Mouse (Mus musculus): ENCODE measurements around the gene Ptprm. TPM values are rescaled to one million over a fixed set of nuclear protein-coding genes. Genes with fewer than 3 reads are reported as not detected.

The Ptprm gene
- total RNA-seq, 2 experiments from 2014 or later = 27.3 to 31.9 TPM

DNA sequence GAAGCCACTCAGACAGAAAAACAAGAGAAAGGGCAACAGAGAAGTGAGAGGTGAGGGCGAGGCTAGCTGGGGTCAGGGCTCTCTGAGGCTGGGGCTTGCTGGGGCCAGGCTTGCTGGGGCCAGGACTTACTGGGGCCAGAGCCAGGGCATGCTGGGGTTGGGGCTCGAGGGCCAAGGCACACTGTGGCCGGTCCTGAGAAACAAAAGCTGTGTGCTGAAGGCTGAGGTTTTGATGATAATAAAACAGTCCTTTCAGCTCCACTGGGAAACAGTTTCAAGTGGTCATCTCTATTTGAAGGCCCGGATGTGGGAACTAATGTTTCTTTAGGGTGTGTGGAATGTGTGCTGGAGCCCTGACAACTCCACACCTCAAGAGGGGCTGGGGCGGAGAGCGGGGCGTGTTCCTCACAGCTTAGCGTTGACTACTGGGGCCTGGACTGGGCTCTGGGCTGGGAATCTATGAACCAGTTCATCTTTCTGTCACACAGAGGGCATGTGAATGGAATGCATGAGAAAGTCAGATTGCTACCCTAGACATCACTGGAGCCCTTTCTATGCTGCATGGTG, 615.4 kb downstream of the Ptprm start:
- DNase-seq (ENCODE audit: low spot score in 2 of 2) = no peak

DNA sequence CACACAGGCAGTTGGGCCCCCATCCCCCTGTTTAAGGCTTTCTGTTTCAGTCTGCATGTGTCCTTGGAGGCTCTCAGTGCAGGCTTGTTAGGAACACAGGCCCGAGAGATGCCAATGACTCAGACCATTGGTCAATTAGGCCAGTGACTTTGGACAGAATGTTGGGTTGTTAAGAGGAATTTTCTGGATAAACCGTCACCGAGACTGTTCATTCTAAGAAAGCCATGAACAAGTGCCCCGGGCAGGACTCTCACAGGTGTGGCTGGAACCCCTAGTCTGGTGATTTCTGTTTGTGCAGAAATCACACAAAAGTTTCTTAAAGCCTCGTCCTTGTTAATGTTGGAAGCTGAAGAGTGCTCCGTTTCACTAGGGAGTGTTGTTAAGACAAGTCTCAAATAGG, 615.9 kb downstream of the Ptprm start:
- no peak for DNase-seq (ENCODE audit: low spot score in 2 of 2)

DNA sequence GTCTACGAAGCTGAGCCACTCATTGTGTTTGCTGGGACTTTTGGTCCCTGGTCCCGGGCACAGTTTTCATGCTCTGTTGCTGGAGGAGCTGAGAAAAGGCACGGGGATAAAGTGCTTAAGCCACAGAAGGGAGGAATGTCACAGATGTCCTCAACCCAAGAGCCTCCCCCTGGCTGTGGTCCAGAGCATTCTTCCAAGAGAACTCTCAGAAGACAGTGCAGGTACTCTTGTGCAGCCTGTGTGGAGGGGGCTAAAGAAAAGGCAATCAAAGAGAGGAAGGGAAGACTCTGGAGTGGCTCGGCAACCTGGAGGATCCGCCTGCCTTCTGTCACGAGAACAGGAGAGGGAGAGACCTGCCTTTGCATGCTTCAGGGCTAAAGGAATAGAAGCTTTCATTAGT, 617.8 kb downstream of the Ptprm start:
- no peak for DNase-seq (ENCODE audit: low spot score in 2 of 2)

DNA sequence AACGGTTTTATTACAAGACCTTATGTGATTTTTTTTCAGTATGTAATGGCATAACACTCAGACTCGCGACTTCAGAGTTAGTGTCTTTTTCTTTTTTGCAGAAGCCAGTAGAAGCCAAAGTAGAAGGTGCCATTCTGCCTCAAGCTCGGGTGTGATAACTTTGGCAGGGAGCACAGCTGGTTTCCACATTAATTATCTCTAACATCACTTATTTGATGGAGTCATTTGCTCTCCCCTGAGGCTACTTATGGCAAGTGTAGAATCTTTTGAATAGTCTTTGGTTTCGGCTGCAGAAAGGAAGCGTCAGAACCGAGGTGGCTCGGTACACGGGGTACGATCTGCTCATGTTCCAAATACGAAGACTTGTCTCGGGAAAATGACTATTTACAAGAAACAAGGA, 620.7 kb downstream of the Ptprm start:
- no peak for DNase-seq (ENCODE audit: low spot score in 2 of 2)

DNA sequence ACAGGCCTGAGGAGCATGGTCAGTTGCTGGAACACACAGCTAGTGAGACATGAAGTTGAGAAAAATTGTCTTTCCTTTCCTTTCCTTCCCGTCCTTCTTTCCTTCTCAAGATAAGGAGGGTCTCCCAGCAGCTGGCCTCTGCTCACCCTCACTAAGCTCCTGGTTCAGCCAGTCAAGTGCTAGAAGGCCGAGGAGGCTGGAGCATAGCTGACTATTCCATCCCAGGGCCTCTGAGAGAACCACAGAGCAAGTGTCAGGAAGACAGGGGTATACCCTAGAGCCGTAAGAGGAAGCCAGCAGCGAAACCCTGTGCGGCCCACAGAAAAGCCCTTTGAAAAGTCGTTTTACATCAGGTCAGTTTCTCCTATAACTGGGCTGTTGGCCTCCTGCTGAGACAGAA, 624.3 kb downstream of the Ptprm start:
- no peak for DNase-seq (ENCODE audit: low spot score in 2 of 2)

DNA sequence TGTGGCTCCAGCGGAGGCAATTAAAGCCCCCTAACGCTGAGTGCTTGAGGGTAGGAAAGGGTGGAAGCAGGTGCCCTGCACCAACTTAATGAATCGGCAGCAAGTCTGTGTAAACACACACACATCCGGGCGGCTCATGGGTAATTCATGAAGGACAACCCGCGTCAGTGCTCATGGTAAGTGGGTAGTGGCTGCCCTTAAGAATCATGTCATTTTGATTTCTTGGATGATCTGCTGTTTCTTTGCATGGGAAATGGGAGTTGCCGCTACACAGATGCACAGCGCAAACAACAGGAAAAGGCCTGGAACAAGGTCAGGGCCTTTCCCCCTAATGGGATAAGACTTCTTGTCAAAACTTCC, 633.3 kb downstream of the Ptprm start:
- DNase-seq (ENCODE audit: low spot score in 2 of 2) = no peak

DNA sequence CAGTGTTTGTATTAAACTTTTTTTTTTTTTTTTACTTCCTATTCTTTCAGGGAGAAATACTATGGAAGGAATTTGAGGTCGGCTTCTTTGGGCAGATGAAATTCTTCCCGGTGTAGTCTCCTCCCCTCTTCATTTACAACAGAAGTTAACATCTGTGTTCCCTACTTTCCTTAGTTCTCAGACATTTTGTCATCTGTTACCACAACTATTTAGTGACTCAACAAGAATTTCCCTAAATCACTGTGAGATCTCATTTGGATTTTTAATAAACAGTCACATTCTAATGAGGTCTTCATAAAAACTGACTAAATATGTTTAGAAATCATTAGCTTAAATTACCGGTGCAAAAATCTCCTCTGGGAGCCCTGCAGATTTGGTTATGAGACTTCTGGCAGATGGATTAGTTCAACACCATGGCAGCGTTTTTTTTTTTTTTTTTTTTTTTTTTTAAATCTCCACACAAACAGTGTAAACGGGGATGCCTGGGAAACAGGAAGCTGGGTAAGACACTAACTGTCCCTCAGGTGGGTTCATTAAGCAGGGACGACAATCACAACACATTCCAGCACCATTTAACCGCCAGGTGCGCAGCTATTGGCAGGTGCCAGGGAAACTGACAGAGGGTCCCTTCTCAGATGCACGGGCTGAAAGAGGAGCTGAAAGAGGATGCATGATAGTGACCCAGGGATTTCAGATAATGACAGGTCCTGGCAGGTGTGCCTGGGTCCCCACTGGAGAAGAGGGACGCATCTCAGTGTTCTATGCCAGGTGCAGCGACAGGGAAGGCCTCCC, 633.9 kb downstream of the Ptprm start:
- no peak for DNase-seq (ENCODE audit: low spot score in 2 of 2)

DNA sequence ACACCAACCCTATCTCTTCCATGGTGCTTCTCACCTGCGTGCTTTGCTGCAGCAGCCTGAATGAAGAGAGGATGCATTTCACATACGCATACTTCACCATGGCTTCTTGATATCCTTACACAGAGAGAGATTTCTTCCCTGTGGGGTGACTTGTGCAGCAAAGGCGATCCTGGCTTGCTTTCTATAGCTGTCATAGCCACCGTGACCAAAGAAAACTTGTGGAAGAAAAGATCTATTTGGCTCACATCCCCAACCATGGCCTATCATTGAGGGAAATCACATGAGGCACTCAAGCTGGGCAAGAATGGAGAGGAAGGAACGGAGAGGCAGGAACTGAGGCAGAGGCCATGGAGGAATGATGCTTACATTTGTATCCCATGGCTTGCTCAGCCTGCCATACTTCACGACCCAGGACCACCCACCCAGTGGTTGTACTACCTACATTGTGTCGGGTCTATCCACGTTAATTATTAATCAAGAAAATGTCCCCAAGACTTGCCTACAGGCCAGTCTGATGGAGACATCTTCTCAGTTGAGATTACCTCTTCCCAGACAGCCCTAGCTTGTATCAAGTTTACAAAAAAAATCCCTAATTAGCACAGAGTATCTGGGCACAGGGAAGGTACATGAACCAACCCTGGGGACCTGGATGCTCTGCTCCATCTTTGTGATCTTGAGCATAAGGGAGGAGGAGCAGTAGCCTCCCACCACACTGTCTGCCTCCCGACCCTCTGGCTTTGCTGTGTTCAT, 641.6 kb downstream of the Ptprm start:
- DNase-seq (ENCODE audit: low spot score in 2 of 2) = no peak

DNA sequence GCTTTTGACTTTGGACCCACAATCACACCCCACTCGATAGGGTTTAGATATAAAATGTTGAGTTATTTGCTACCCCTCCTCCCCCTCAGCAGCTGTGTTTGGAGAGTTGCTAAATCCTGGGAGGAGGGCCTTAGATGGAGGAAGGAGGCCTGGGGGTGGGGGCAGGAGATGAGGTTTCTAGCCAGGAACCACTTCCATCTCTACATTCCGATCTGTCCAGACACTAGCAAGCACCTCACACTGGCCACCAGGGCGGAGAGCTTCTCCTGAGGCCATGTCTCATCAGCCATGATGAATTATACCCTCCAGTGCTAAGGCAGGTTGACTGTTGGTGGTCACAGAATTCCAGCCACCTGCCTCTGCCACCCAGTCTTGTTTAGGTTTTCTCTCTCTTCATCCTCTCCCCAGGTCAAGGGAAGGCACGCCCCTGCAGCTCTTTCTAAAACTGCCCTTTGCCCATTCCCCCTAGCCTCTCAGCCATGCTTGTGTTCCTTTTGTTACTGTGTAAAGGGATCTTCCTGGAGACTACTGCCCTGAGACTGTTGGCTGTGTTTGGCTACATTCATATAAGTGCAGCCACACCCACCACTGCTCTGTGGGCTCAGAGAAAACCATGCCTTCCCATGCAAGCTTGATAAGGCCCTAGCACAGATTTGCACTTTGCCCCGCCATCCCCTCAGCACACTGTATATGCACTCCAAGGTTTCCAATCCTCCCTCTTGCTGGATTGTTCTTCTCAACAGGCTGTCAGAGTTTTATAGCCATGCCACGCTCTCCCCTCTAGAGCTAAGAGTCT, 642.8 kb downstream of the Ptprm start:
- no peak for DNase-seq (ENCODE audit: low spot score in 2 of 2)

DNA sequence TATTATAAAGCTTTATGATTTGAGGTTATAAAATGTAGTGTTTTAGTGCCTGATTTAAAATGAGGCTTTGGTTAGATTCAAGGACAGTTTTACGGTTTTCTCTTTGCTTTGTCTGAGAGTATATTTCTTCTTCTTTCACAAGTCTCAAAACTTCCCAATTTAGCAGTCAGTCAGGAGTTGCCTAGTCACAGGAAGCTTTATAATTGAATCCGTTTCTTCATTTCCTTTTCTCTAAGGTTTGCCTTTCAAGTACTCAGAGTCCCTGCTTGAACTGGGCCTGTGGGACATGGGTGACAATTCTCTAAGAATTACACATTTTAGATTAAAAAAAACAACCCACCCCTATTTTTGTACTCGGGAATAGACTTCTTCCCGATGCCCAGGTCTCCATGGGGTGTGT, 643.7 kb downstream of the Ptprm start:
- DNase-seq (ENCODE audit: low spot score in 2 of 2) = no peak

DNA sequence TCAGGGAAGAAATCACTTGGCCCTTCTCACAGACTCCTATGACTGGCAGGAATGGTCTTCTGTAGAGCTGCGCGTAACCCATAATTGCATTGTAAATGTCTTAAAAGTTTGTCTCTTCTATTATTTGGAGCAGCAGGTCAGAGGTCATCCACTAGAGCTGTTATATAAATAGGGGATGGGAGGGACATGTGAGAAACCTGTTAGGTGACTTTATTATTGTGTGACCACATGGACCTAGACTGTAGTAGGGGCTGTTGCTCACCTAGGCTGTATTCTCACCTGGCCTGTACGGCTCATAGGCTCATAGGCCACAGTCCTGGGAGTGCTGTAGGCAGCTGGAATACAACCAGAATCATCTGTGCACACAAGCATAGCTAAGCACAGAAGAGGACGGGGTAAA, 645.5 kb downstream of the Ptprm start:
- no peak for DNase-seq (ENCODE audit: low spot score in 2 of 2)

DNA sequence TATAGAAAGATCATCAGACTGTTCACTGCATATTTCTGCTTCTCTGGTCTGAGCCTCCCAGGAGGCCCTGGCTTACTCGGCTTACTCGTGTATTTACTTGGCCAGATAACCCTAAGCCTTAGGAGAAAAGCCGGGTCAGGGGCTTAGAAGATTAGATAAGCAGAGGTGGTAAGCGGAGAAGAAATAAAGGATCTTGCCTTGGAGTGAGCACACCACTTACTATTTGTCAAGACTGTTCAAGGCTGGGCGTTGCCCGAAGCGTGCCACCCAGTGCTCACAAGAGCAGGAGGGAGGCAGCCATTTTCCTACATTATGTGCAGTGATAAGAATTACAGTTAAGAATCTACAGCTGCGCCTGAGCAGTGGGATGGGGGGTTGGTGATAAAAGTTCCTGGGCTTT, 646.6 kb downstream of the Ptprm start:
- DNase-seq (ENCODE audit: low spot score in 2 of 2) = no peak

DNA sequence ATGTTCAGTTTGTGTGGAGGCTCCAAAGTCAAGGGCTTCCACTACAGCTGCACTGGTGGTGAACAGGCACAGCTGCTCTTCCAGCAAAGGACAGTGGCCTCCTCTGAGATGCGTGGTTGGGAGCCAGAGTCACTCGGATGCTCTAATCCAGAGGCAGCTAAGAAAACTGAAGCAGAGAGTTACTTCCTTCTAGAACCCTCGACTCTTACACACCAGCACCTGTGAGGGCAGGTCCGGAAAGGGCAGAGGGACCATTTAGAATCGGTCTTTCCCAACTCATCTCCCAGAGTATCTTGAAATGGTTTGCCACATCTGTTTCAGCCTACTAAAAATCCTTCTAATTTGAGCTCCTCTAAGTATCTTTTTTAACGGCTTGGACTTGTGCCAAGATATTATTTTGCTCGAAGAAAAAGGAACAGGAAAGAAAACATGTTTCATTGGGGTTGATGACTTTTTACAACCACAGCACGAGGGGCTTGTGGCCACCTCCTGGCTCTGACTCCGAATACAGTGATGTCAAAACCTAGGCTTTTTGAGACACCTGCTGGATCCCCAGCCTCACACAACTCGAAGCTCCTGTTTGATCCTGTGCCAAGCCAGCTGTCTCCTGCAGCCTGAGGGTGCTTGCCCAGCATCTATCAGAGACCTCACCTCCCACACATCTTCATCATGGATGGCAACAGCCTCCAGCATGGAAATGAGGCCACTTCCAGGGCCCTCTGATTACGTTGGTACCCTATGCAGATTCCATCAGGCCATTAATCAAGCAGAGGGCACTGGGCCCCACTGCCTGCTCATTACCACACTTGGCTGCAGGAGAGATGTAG, 652.7 kb downstream of the Ptprm start:
- DNase-seq (ENCODE audit: low spot score in 2 of 2) = no peak

DNA sequence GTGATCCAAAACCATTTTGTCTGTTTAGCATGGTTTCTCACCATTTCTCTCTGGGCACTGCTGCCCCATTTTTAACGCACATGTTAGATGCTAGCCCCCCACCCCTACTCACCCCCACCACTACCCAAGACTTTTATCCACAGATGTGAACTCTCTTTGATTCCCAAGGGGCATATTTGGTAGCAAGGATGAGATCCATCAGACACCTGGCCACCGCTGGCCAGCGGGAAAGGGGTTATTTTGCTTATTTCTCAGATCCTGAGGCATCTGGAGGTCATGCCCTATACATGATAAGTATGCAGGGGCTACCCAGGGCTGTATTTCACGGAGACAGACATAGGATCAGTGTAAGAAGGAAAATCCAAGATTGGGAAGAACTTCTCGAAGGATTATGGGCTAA, 654.4 kb downstream of the Ptprm start:
- no peak for DNase-seq (ENCODE audit: low spot score in 2 of 2)

DNA sequence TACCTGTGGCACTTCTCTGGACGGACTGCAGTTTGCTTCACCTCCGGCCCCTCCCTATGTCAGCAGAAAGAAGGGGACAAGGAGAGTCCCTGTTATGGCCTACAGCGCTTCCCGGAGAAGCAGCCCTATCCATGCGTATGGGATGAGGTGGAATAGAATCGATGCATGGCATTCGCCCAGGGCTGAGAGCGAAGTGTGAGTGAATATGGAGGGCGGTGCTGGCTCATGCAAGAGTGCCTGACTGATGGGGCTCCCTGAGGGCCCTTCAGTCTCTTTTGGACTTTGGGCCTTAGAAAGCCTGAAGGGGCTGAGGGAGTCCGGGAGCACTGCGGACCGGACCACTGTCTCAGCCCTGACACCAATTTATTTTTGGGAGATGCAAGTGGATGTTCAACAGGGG, 656.6 kb downstream of the Ptprm start:
- no peak for DNase-seq (ENCODE audit: low spot score in 2 of 2)

DNA sequence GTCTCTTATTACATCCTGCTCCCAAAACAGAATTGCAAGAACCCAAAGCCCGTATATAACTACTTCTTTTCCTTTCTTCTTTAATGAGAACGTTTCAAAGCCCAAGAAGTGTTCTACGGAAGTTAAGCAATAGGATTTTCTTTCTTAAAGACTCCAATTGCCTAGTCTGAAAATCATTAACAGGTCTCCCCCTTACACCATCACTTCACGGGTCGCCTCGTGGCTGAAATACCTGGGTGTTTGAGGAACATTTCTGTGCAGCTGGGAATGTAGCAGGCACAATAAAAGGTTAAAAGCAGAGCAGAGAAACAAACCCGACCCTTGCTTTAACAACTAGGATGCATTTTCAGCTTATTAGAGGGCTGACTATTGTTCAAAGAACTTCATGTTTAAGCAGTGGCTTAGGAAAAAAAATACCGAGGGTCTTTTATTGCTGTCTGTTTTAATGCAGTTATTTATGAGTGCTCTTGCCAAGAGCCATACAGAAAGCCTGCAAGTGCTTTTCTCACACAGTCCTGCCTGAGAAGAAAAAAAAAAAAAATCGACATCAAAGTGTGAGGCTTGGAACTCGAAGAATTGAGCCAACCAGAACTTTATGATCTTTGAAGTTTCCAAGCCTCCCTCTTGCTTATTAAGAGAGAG, 657.6 kb downstream of the Ptprm start:
- DNase-seq (ENCODE audit: low spot score in 2 of 2) = no peak

DNA sequence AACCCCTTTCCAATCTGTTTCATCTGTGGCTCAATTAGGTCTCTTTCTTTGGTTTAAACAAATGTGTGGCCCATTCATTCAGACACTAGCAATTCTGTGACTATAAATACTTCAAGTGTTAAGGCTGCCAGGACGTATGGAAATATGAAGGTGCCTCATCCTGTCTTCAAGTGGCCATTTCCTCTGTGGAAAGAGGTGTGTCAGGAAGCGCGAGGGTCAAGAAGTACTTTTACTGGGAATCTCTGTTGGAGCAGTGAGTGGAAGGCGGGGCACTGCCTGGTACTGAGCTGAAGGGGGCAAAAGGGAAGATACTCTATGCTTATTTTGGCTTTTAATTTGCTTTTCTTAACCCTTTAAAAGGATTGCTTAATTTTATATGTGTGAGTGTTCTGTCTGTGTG, 659.9 kb downstream of the Ptprm start:
- DNase-seq (ENCODE audit: low spot score in 2 of 2) = no peak

DNA sequence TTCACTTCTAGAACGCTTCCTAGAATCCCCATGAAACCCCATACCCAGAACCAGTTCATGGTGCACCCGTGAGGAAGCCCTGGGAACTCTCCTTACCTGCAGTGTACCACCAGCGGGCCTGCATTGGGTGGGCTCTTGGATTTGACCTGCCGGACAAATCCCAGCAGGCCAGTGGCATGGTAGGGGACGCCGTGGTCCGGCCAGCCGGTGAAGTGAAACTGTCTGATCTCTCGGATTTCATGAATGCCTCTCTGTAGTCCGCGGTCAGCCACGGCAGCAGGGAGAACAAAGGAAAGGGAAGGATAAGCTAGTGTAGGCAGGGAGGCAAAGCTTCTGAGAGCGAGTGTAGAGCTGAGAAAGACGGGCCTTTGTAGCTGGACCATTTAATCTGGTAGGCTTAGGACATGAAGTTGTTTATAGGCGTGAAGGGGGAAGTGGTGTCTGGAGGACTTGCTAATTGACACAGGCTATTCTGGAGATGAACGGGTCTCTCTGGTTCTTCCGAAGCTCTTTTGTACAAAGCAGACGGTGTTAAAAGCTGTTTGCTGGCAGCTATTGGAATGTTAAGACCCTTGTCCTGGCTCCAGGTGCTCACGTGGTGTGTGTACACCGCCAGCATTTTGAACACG, 660.5 kb downstream of the Ptprm start:
- no peak for DNase-seq (ENCODE audit: low spot score in 2 of 2)

DNA sequence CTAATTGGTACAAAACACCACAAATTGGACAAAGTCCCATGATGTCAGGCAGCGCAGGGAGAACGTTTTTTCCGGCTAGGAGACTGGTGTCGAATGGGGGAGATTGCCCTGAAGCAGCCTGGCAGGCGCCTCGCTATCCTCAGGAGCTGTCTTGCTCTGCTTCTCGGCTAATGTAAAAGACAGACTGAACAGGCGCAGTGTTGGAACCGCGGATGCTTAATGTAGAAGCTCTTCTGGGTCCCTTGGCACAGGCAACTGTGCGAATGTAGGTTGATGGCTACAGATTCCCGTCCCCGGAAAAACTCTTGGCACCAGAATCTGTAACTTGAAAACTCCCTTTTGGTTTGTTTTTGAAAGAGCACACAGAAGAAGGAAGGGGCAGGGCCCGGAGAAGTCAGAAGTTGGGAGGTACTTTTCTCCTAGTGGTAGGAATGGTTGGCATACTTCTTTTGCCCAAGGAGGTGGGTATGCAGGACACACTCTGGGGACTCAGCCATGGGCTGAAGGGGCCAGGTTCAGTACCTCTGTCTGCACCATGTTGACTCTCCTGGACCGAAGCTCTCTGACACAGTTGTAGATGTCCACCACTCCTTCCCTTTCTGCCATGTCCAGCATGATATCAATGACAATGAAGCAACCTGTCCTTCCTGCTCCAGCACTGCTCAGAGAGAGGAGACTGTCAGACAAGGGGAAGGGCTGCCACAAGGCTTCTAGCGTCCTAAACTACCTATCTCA, 661.1 kb downstream of the Ptprm start:
- DNase-seq (ENCODE audit: low spot score in 2 of 2) = no peak
